Mouse (Mus musculus) retina, postnatal 7 days (tissue): ENCODE results near the gene Auts2.
A peak's percentile ranks its signal among the peaks of the same experiment; 100 is the strongest.

Experiments used
- DNase-seq: peaks from one replicate; pipeline ENCODE4 v3.0.0-alpha.2; 2012; ENCODE audit warnings: low read depth, low spot score

Auts2 gene

GRCm38 (mm10) chr5:131737476-131737875 is 805.7 kb downstream of the Auts2 start:
- no peak for DNase-seq

- no peak for DNase-seq
Measured at GRCm38 (mm10) chr5:131733324-131733660, 809.9 kb downstream of the Auts2 start.

GRCm38 (mm10) chr5:131732631-131733323 is 810.4 kb downstream of the Auts2 start:
- no peak for DNase-seq

GRCm38 (mm10) chr5:131729456-131729855 is 813.7 kb downstream of the Auts2 start:
- DNase-seq, result no peak

GRCm38 (mm10) chr5:131727909-131728308 is 815.2 kb downstream of the Auts2 start:
- DNase-seq, result no peak

- no peak for DNase-seq
Measured at GRCm38 (mm10) chr5:131724508-131724907, 818.6 kb downstream of the Auts2 start.

- no peak for DNase-seq
Measured at GRCm38 (mm10) chr5:131722791-131723190, 820.4 kb downstream of the Auts2 start.

- no peak for DNase-seq
Measured at GRCm38 (mm10) chr5:131722361-131722760, 820.8 kb downstream of the Auts2 start.

GRCm38 (mm10) chr5:131718013-131718412 is 825.1 kb downstream of the Auts2 start:
- DNase-seq, result peak; percentile 23

- DNase-seq, result no peak
Measured at GRCm38 (mm10) chr5:131717359-131717965, 825.7 kb downstream of the Auts2 start.

GRCm38 (mm10) chr5:131714979-131715378 is 828.2 kb downstream of the Auts2 start:
- DNase-seq, result no peak

GRCm38 (mm10) chr5:131712441-131712840 is 830.7 kb downstream of the Auts2 start:
- DNase-seq, result no peak

- DNase-seq, result no peak
Measured at GRCm38 (mm10) chr5:131711474-131712129, 831.5 kb downstream of the Auts2 start.

- no peak for DNase-seq
Measured at GRCm38 (mm10) chr5:131710735-131711473, 832.2 kb downstream of the Auts2 start.

- DNase-seq, result no peak
Measured at GRCm38 (mm10) chr5:131707471-131707870, 835.7 kb downstream of the Auts2 start.

- DNase-seq, result no peak
Measured at GRCm38 (mm10) chr5:131703729-131704128, 839.4 kb downstream of the Auts2 start.

- DNase-seq, result no peak
Measured at GRCm38 (mm10) chr5:131702840-131703392, 840.2 kb downstream of the Auts2 start.

- DNase-seq, result no peak
Measured at GRCm38 (mm10) chr5:131698900-131699299, 844.2 kb downstream of the Auts2 start.

- no peak for DNase-seq
Measured at GRCm38 (mm10) chr5:131690781-131691180, 852.4 kb downstream of the Auts2 start.

- DNase-seq, result no peak
Measured at GRCm38 (mm10) chr5:131686956-131687618, 856.1 kb downstream of the Auts2 start.

- DNase-seq, result no peak
Measured at GRCm38 (mm10) chr5:131680127-131680845, 862.9 kb downstream of the Auts2 start.
